Mouse (Mus musculus) embryonic fibroblast, embryonic 13.5 days (primary cell): Measurements from ENCODE around the gene AL607142.1.

Source experiments
- CTCF ChIP-seq: IDR thresholded peaks from 2 replicates; pipeline ENCODE4 v1.5.1; 2011; ENCODE audit warnings: mild to moderate bottlenecking, control low read depth, low read length, moderate library complexity, borderline replicate concordance; ENCODE audit not compliant: insufficient read depth
- POLR2A ChIP-seq: IDR thresholded peaks from 2 replicates; pipeline ENCODE4 v1.6.1; 2011; ENCODE audit warnings: low read depth, mild to moderate bottlenecking, control low read depth, low read length, moderate library complexity

GRCm38 (mm10) chr4:120042480-120042879 is 22.3 kb upstream of the AL607142.1 start:
- TF ChIP-seq CTCF, result no peak
- no peak for TF ChIP-seq POLR2A
